Mouse (Mus musculus) intestine, postnatal 0 days (tissue): Measurements from ENCODE around the gene Mecom. TPM values are rescaled to one million over a fixed set of nuclear protein-coding genes. Genes with fewer than 3 reads are reported as not detected.

Experiments used
- ATAC-seq: fragments of 200-750 bp; cut with Nextera tagmentation; 2 replicates; pipeline ENCODE4 v1.8.0; 2017; ENCODE audit warnings: mild to moderate bottlenecking, moderate TSS enrichment, moderate library complexity
- H3K27ac ChIP-seq: fragments of 300-500 bp; sonication (generic); 2 replicates; pipeline ENCODE4 v1.5.1; 2014; ENCODE audit warnings: mild to moderate bottlenecking, low read depth, low read length, moderate library complexity
- H3K27me3 ChIP-seq: fragments of 300-500 bp; sonication (generic); replicated peaks from 2 replicates; pipeline ENCODE4 v1.6.1; 2014; ENCODE audit warnings: low read length, mixed read lengths; ENCODE audit not compliant: control insufficient read depth, insufficient read depth
- H3K36me3 ChIP-seq: fragments of 300-500 bp; sonication (generic); 2 replicates; pipeline ENCODE4 v1.6.1; 2014; ENCODE audit warnings: mild to moderate bottlenecking, moderate library complexity; ENCODE audit not compliant: control insufficient read depth, insufficient read depth
- H3K4me1 ChIP-seq: fragments of 300-500 bp; sonication (generic); replicated peaks from 2 replicates; pipeline ENCODE4 v1.6.1; 2014; ENCODE audit warnings: antibody characterized with exemption, low read length, mixed read lengths; ENCODE audit not compliant: control insufficient read depth, insufficient read depth
- H3K4me2 ChIP-seq: fragments of 300-500 bp; sonication (generic); replicated peaks from 2 replicates; pipeline ENCODE4 v1.6.1; 2014; ENCODE audit warnings: low read depth, mild to moderate bottlenecking, moderate library complexity
- H3K4me3 ChIP-seq: fragments of 300-500 bp; sonication (generic); 2 replicates; pipeline ENCODE4 v1.5.1; 2014; ENCODE audit warnings: low read depth, low read length
- H3K9ac ChIP-seq: fragments of 300-500 bp; sonication (generic); 2 replicates; pipeline ENCODE4 v1.6.1; 2014; ENCODE audit warnings: mild to moderate bottlenecking, low read depth, low read length
- H3K9me3 ChIP-seq: fragments of 300-500 bp; sonication (generic); 2 replicates; pipeline ENCODE4 v1.6.1; 2016; ENCODE audit warnings: mixed run types; ENCODE audit not compliant: control insufficient read depth
- CTCF ChIP-seq: sonication (generic); IDR thresholded peaks from 2 replicates; pipeline ENCODE4 v1.5.1; 2016; ENCODE audit warnings: low read depth, mild to moderate bottlenecking, control low read depth, antibody characterized with exemption, moderate library complexity
- WGBS: fragments of 180-500 bp; shearing (Covaris S2); extraction: QIAGEN DNeasy Blood & Tissue Kit; methylation state at CpG from one replicate; pipeline ENCODE4 v1.1.7; 2014; 5-methylcytosine and 5-hydroxymethylcytosine counted together
- polyA plus RNA-seq: library from polyadenylated mRNA; unstranded; fragments of >200 nt; fragmentation: Nextera tagmentation; extraction: Ambion mirVana; gene quantifications from 2 replicates; pipeline ENCODE4 v1.2.1, GENCODE M21; 2015

The Mecom gene
- polyA plus RNA-seq, 1 experiment from 2014 or later: 7.7 TPM

DNA sequence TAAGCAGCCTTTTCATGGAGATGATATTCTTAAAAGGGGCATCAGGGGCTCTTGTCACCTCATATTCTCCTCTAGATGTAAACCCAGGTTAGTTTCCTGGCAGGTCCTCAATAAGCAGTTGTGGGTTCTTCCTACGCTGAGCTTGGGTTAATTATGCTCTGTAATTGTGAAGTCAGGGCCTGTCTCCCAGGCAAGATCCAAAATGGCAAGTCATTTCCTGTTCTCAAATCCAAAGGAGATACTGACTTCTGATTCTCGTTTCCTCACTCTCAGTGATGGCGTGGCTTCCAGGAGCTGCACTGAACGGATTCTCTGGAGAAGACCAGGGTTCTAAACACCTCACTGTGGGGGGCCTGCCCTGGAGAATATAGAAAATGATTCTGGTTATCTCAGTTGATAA is 450.7 kb downstream of the Mecom start:
- TF ChIP-seq CTCF: no peak
- 66% methylated on average over 4 of the region's 4 CpGs for WGBS

DNA sequence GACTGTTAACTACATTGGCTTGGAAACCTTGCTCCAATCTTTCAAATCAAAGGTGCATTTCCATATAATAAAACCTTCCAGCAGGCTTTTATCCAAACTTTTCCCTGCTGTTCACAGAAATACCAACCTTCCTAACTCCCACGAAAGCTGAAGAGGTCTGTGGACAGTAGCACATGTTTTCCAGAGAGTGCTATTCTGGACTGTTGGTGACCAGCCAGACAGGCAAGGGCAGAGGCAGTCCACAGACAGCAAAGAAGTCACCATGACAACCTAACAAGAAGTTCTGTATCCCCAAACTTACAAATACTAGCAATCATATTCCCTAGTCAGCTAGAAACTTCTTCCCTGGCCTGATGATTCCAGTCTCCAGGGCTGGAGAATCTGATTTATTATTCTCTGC is 454.8 kb downstream of the Mecom start:
- ATAC-seq: no peak
- Histone ChIP-seq H3K27me3 (no peaks in the 10 kb centered on the region), H3K36me3 (no peaks in the 10 kb centered on the region), H3K4me1 (no peaks in the 10 kb centered on the region), H3K9me3 (no peaks in the 10 kb centered on the region), H3K4me2 (no peak overlapping the region), H3K4me3 (no peak overlapping the region), H3K9ac (no peak overlapping the region), H3K27ac (no peak overlapping the region)
- WGBS: 64% methylated on average over 1 of the region's 1 CpGs
- TF ChIP-seq CTCF: no peak

More for the DNA sequence above, 450.7 kb downstream of the Mecom start:
- Histone ChIP-seq H3K4me3 (no peak overlapping the region), H3K27ac (no peak overlapping the region), H3K4me1 (no peaks in the 10 kb centered on the region; the same call in 1 of the 2 replicates), H3K4me2 (no peak overlapping the region), H3K36me3 (no peaks in the 10 kb centered on the region), H3K9ac (no peak overlapping the region), H3K27me3 (no peaks in the 10 kb centered on the region), H3K9me3 (no peaks in the 10 kb centered on the region)
- no peak for ATAC-seq

DNA sequence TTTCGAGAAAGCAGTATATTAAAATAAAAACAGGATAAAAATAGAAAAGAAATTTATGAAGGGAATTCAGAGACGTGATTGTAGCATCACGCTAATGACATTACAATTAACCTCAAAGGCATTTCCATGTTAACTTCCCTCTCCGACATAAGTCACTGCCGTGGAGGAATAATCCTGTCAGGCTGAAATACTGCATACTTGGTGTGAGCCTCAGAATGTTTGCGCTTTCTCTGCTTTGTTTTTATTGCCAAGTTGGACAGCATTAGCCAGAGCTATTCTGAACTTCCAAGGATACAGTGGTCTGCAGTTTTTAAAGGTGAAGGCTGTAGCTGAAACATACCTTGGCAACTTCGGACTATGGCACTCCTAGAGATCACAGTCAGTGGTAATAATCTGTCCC is 455.3 kb downstream of the Mecom start:
- H3K4me3 ChIP-seq: no peak overlapping the region
- 71% methylated on average over 7 of the region's 7 CpGs for whole genome bisulfite sequencing
- TF ChIP-seq CTCF: no peak
- no peak overlapping the region for H3K4me2 ChIP-seq
- no peak overlapping the region for H3K27ac ChIP-seq
- no peaks in the 10 kb centered on the region for H3K27me3 ChIP-seq
- no peaks in the 10 kb centered on the region for H3K9me3 ChIP-seq
- no peak overlapping the region for H3K9ac ChIP-seq
- H3K4me1 ChIP-seq: no peaks in the 10 kb centered on the region
- no peaks in the 10 kb centered on the region for H3K36me3 ChIP-seq
- no peak for ATAC-seq

DNA sequence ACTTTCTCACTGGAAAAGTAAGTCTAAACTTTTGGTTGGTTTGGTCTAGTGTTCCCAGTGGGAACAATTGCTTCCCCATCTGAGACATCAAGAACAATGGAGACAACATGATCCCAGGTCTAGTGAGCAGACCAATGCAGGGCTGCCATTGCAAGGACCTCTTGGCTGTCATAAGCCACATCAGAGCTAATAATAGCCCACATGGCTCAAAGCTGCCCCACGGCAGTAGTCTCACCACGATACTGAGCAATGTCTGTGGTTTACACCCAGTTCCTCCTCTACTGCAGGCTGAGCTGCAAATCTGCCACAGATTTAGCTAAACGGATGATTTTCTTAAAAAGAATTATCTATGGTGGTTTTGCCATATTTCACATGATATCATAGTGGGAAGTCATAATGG is 455.9 kb downstream of the Mecom start:
- TF ChIP-seq CTCF: no peak
- H3K4me3 ChIP-seq: no peak overlapping the region
- H3K9me3 ChIP-seq: no peaks in the 10 kb centered on the region
- no peak for ATAC-seq
- no peaks in the 10 kb centered on the region for H3K27me3 ChIP-seq
- no peak overlapping the region for H3K9ac ChIP-seq
- no peak overlapping the region for H3K27ac ChIP-seq
- 89% methylated on average over 3 of the region's 3 CpGs for WGBS
- no peak overlapping the region for H3K4me2 ChIP-seq
- no peaks in the 10 kb centered on the region for H3K36me3 ChIP-seq
- H3K4me1 ChIP-seq: no peaks in the 10 kb centered on the region

DNA sequence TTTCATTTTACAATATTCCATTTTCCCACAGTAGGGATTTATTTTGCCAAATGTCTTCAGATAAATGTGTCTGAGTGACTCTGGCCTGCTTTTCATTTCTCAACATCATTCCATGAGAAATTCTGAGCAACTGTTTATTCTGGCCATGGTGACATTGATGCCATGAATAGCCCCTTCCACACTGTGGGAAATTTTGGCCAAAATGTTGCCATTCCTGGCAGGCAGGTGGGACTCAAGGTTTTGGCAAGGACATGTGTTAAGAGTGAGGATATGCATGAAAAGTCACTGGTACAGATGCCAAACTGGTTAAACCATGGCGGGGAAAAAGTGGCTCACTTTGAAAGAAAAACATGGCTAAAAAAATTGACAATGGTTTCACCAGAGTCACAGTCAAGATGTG is 456.4 kb downstream of the Mecom start:
- Histone ChIP-seq H3K27ac (no peak overlapping the region), H3K4me2 (no peak overlapping the region), H3K27me3 (no peaks in the 10 kb centered on the region), H3K9me3 (no peaks in the 10 kb centered on the region), H3K36me3 (no peaks in the 10 kb centered on the region), H3K4me1 (no peaks in the 10 kb centered on the region), H3K4me3 (no peak overlapping the region), H3K9ac (no peak overlapping the region)
- no peak for TF ChIP-seq CTCF
- ATAC-seq: no peak
- 86% methylated on average over 1 of the region's 1 CpGs for WGBS

DNA sequence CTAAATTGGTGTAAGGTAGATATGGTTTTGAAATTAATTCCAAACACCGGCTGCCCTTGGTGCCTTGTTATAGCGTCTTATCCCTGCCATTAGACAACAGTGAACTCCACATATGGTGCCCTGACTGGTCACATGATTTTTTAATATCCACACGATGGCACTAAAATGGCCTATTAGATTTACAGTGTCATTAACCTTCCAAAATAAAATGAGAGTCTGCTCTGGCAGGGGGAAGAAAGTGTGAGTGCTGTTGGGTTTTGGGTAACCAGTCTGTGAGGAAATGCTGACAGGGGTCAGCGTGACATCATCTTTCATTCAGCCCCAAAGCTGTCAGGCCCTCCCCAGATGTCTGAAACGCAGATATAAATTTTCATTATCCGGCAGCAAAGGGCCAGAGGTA is 461.7 kb downstream of the Mecom start:
- Histone ChIP-seq H3K27me3 (no peaks in the 10 kb centered on the region), H3K9ac (no peak overlapping the region), H3K36me3 (no peaks in the 10 kb centered on the region), H3K27ac (no peak overlapping the region), H3K4me2 (no peak overlapping the region), H3K9me3 (no peaks in the 10 kb centered on the region), H3K4me3 (no peak overlapping the region), H3K4me1 (no peaks in the 10 kb centered on the region)
- 82% methylated on average over 6 of the region's 6 CpGs for WGBS
- no peak for TF ChIP-seq CTCF
- ATAC-seq: no peak

DNA sequence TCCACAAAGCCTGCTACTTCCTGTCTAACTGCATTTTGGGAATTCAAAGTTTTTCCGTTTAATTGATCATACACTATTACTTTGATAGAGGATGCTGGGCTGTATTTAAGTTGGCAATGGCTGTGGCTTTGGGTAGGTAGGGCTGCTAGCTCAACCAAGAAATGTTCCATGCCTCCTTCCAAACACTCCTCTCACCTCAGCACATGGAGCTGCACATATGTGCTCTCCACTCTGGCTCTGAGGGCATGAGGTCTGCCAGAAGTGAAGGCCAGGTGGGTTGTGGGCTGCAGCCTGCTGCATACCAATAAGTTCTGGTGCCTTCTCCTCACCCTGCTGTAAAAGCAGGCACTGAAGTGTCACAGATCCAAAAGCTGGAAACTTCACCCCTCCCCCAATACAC is 464.0 kb downstream of the Mecom start:
- Histone ChIP-seq H3K9me3 (no peaks in the 10 kb centered on the region), H3K4me3 (no peak overlapping the region), H3K4me1 (no peaks in the 10 kb centered on the region), H3K4me2 (no peak overlapping the region), H3K27ac (no peak overlapping the region), H3K9ac (no peak overlapping the region), H3K36me3 (no peaks in the 10 kb centered on the region), H3K27me3 (no peaks in the 10 kb centered on the region)
- no peak for TF ChIP-seq CTCF
- ATAC-seq: no peak
- 66% methylated on average over 1 of the region's 1 CpGs for WGBS
